Mouse (Mus musculus) urinary bladder, adult 18-20 months (tissue): ENCODE data around the gene Tssc4.

Source experiments
- DNase-seq, 2 experiments: peaks; one replicate each; pipeline ENCODE4 v3.0.0; 2022; ENCODE audit warnings: low spot score in 2 of 2, mixed read lengths in 2 of 2

Tssc4 gene

DNA sequence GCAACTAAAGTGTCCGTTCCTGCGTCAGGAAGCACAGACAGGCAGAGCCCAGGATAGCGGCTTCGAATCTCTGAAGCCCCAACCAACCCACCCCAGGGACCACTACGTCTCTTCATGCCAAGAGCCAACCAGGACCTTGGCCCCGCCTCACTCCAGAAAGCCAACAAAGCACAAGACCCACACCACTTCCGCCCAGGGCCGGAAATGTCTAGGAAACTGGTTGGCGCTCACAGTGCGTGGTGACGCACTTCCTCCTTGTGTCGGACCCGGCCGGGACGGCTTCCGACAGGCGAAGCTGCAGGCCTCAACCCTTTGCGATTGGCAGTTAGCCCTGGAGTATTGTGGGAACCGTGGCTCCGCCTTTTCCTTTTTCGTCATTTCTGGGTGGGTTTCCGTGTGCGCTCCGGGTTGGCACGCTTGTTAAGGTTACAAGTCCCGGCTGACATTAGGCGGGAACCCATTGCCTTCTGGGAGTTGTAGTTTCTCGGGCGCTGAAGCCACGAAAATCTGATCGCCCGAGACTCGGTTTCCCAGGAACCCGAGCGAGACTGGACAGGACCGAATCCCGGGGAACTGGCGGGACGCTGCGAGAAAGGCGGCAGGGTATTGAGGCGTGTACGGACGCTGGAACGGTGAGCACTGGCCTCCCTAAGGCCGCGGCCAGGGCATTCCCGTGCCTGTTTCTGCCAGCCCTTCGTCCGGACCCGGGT lies at the start of gene Tssc4:
Gene Tssc4 (plus strand): TSS at position 368 of the 710 bp plus-strand sequence.
- peak; percentile 86 to 97 for DNase-seq

GRCm38 (mm10) chr7:143020040-143020439 lies 49.0 kb upstream of the Tssc4 start:
- no peak for DNase-seq

GRCm38 (mm10) chr7:143020764-143021163 lies 48.3 kb upstream of the Tssc4 start:
- no peak for DNase-seq

GRCm38 (mm10) chr7:143021356-143022164 lies 47.5 kb upstream of the Tssc4 start:
- DNase-seq: no peak

GRCm38 (mm10) chr7:143023499-143023898 lies 45.5 kb upstream of the Tssc4 start:
- DNase-seq: no peak

DNA sequence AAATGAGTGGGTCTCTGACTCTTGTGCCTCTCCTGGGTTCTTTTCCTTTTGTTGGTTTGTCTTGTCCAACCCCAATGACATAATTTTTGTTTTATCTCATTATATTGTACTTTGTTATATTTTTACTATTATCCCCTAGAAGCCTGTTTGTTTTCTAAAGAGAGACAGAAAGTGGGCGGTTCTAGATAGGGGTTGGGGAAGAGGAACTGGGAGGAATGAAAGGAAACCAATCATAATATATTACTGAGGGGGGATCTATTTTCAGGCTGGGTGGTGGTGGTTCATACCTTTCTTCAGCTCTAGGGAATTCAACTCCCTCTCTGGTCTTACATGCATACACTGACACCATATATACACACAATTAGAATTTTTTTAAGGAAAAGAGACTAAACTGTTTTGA lies 44.8 kb upstream of the Tssc4 start:
- no peak for DNase-seq

DNA sequence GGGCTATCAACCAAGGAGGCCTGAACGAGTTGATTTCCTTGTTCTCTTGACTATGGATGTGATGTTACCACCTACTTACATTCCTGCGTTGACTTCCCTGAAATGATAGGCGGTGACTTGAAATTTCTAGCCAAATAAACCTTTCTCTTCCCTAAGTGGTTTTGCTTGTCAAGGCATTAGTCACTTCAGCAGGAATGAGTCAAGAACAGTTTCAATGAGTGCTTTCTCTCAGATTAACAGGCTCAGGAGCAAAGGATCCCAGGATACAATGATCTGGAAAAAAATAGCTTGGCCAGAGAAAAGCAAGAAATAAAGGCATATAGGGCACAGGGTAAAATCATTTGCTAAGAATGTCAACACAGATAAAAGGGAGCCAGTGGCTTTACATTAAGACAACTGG lies 43.6 kb upstream of the Tssc4 start:
- DNase-seq: no peak

GRCm38 (mm10) chr7:143027196-143027595 lies 41.9 kb upstream of the Tssc4 start:
- DNase-seq: no peak

GRCm38 (mm10) chr7:143031816-143032215 lies 37.2 kb upstream of the Tssc4 start:
- no peak for DNase-seq

DNA sequence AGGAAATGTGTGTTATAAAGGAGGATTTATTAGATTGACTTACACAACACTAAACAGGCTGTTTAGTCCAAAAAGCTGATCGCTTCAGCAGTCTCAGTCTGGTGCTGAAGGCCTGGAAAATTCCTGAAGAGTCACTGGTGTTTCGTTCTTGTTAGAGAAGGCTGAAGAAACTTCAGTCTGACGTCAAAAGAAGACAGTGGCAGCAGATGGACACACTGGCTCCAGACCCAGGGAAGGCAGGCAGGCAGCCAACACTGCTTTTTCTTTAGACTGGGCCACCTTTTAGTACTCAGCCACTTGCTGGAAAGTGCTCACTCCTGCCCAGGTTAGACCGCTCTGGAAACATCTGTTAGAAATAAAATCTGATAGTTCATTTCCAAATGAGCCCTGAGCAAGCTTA lies 35.5 kb upstream of the Tssc4 start:
- no peak for DNase-seq

DNA sequence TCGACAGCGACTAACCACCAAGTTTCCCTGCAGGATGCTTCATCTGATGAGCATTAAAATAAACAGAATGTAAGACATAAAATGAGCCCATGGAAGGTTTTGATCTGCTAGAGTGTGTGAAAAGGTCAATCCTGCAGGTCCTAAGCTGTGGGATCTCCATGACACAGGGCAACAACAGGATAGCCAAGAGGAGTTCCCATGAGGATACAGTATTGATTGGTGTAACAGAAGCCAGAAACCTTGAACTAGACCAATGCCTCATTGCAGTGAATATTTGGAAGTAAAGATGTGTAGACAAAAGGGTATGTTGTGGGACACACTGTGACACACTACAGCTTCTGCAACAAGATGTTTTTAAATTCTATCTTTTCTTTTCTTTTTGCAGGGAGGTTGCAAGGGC lies 34.9 kb upstream of the Tssc4 start:
- DNase-seq: no peak

- DNase-seq: no peak
Measured at GRCm38 (mm10) chr7:143034519-143035450, 34.3 kb upstream of the Tssc4 start.

DNA sequence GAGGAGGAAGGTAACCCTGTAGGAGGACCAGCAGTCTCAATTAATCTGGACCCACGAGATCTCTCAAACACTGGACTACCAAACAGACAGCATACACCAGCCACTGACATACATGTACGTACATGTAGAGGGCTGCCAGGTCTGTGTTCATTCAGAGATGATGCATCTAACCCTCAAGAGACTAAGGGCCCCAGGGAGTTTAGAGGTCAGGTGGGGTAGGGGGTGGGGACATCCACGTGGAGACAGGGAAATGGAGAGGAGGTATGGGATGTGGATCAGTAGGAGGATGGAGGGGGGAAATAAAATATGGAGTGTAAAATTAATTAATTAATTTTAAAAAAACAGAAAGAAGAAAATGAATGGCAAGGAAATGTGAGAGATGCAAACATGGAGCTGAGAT lies 32.3 kb upstream of the Tssc4 start:
- DNase-seq: no peak

DNA sequence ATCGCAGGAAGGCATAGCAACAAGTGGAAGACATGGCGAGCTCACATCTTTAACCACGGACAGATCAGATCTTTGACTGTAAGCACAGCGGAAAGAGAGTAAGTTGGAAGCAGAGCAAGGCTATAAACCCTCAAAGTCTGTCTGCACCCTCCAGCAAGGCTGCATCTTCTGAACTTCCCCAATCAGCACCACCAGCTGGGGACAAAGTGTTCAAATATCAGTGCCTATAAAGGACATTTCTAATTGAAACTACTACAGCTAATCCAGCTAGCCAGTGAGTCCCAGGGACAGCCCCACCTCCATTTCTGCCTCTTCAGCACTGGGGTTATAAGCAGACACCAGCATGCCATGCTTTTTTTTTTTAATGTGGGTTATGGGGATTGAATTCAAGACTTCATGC lies 31.7 kb upstream of the Tssc4 start:
- no peak for DNase-seq

GRCm38 (mm10) chr7:143038174-143038931 lies 30.7 kb upstream of the Tssc4 start:
- DNase-seq: no peak

DNA sequence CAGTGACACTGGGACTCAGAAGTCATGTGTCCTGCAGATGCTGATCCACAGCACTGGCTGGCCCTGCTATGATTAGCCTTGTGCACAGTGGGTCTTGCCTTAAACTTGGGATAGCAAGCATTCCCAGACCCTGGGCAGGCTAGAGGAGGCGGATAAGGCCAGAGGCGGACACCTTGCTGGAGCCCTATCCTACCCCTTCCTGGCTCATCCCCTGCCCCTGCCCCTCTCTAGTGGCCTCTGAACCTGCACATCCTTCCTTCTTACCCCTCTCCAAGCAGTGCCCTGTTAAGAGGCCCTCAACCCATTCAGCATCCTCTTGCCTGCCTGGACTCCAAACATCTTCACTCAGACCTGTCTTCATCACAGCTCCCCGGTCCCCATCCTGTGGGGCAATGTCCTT lies 28.5 kb upstream of the Tssc4 start:
- no peak for DNase-seq

- DNase-seq: no peak
Measured at GRCm38 (mm10) chr7:143041138-143041822, 27.8 kb upstream of the Tssc4 start.

DNA sequence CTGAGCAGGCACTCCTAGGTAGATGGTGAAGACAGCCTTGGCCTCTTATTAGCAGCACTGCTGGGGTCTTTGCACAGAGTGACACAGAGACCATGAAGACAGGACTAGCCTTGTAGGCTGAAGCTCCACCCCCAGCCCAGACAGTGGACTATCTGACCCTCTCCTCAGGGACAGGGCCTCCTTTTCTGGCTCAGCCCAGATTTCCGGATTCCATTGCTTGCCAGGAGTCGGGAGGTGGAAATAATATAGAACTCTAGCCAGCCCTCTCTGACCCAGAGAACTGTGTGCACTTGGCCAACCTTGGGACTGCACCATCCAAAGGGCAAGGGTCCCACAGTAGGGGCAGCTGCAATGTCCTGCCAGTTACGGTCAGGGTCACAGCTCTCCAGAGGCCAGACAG lies 27.0 kb upstream of the Tssc4 start:
- no peak for DNase-seq

DNA sequence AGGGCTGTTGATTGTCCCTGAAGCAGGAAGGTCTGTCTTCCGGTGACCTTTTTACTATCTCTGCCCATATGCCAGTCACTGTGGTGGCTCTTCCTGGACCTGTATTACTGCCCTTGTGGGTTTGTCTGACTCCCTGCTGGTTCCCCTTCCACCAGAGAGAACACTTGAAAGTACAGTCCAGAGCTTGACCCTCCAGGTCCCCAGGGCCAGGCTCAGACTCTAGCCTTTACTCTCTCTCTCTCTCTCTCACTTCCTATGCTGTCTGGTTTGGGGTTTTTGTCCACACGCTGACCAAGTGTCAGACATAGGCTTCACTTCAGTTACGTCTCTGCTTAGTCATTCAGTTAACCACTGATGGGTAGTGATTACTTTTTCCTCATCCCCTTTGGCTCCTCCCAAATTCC lies 26.1 kb upstream of the Tssc4 start:
- DNase-seq: no peak

DNA sequence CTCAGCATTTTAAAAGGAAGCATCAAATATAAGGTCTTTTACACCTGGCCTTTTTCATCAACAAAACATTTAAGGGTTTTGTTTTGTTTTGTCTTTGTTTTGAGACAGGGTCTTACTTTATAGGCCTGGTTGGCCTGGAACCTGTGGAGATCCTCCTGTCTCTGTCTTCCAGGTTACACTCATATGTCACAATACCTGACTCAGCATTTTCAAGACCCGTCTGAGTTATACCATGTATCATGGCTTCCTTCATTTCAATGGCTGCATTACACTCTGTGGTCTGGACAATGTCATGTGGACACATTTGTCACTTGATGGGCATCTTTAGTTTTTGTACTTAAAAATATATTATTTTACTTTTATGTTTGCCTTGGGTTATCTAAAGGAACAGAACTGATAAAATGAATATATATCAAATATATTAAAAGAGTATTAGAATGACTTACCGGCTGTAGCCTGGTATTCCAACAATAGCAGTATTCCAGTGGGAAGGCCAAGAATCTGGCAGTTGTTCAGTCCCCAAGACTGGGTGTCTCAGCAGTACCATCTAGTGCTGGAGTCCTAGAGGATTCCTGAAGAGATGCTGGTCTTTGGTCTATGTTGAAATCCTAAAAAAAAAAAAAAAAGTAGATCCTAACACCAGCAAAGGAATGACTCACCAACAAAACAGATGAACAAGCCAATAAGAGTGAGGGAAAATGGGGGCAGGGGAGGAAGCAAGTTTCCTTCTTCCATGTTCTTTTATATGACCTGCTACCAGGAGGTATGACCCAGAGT lies 24.8 kb upstream of the Tssc4 start:
- no peak for DNase-seq
